Mouse (Mus musculus) large intestine, adult 2 months (tissue): ENCODE measurements around the gene Uggt1. TPM values are rescaled to one million over a fixed set of nuclear protein-coding genes. Genes with fewer than 3 reads are reported as not detected.

Experiments used
- polyA plus RNA-seq: library from polyadenylated mRNA; depleted of rRNA; stranded (reverse); fragments of >200 nt; gene quantifications from 2 replicates; pipeline ENCODE4 v1.2.3, GENCODE M21; 2012; rRNA removed

Gene Uggt1
- polyA plus RNA-seq, 1 experiment: 18.5 TPM

Other genes starting within 250 kb of the Uggt1 start
- 46.7 and 59.4 TPM in 2 replicates for gene Hs6st1, start 176.3 kb downstream of the Uggt1 start, polyA plus RNA-seq
- 88.2 and 180 TPM in 2 replicates for gene Neurl3, start 30.0 kb upstream of the Uggt1 start, polyA plus RNA-seq
- gene Arid5a, start 63.0 kb upstream of the Uggt1 start, polyA plus RNA-seq: 7.8 and 8.0 TPM in 2 replicates
- 24.1 and 48.4 TPM in 2 replicates for gene Kansl3, start 124.5 kb upstream of the Uggt1 start, polyA plus RNA-seq
- not detected in 2 replicates for gene Fer1l5, start 127.6 kb upstream of the Uggt1 start, polyA plus RNA-seq
- 8.1 and 9.3 TPM in 2 replicates for gene Lman2l, start 200.6 kb upstream of the Uggt1 start, polyA plus RNA-seq
- 103 and 109 TPM in 2 replicates for gene Cnnm4, start 226.9 kb upstream of the Uggt1 start, polyA plus RNA-seq